Mouse (Mus musculus) common myeloid progenitor, adult 5-6 weeks (primary cell): ENCODE results near the gene Cyp21a1. TPM values are rescaled to one million over a fixed set of nuclear protein-coding genes. Genes with fewer than 3 reads are reported as not detected.
"Not testable (repeated sequence)": the region's sequence is repeated elsewhere in the genome, so short reads cannot be mapped to it uniquely, and the experiment has no call there.

ENCODE experiments used
- ATAC-seq: replicated peaks from 2 replicates; pipeline ENCODE4 v1.8.0; 2016; ENCODE audit warnings: low read depth, mild to moderate bottlenecking, moderate TSS enrichment, inconsistent platforms; ENCODE audit not compliant: poor library complexity, severe bottlenecking
- total RNA-seq: library from RNA; stranded (forward); fragments of 200-1000, 187-1606 nt; gene quantifications from 2 replicates; pipeline ENCODE4 v1.2.3, GENCODE M21; 2017

Gene Cyp21a1
- not detected in 2 replicates for total RNA-seq

DNA sequence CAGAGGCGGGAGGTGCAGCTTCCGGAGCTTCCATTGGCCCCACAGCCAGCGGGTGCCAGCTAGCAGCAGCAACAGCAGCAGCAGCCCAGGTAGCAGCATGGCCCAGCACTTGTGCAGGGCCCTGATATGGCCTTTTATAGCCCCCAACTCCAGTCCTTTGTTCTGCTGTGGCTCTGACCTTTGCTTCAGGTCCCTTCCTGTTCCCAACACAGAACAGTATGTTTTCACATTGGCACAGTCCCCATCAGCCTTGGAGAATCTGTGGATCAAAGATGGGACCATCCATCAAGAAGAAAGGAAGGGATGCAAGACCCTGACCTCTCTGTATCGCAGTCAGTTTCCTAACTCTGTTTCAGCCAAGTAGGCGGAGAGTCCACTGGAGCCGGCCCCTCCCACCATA, at the start of gene Cyp21a1:
TSS of gene Cyp21a1 (minus strand) at position 261 of the 400 bp plus-strand sequence.
- ATAC-seq = not testable (repeated sequence)

DNA sequence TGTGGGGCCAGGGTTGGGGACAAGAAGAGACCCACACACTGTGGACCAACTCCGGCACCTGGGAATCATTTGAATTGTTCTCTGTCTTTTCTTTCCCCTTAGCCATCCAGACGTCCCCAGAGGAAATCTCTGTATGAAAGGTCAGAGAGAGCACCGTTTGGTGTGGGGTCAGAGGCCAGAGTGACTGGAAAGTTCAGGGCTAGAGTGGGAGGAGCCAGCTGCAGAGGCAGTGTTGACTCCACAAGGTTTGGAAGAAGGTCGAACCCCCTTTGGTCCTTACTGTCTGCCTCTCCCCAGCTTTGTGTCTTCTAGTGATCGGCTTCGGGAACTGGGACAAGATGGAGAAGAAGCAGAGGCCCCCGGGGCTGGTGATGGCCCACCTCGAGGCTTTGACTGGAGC, 49.1 kb upstream of the Cyp21a1 start:
- ATAC-seq = no peak

DNA sequence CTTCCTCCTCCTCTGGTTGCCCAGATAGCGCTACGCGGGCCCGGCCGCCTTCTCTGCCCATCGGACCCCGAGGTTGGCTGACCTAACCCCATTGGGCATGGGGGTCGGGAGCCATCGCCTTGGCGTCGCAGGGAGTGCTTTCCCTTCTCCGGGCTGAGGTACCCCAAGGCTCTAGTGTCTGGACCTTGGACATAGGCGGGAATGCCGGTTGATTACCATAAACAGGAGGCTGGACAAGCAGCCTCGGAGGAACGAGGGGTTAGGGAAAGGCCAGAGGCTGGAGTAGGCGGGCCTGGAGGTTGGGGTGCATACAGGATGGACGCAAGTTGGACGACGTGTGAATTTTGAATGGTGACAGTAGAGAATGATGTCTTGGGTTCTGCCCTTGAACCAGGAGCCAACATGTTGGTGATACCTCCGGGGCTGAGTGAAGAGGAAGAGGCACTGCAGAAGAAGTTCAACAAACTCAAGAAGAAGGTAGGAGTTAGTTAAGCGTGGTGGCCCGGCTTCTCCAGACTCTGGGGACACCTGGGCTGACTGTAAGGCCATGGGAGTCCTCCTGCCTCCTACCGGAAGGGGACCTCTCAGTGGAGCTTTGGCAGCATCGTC, 46.3 kb upstream of the Cyp21a1 start:
- no peak for ATAC-seq

DNA sequence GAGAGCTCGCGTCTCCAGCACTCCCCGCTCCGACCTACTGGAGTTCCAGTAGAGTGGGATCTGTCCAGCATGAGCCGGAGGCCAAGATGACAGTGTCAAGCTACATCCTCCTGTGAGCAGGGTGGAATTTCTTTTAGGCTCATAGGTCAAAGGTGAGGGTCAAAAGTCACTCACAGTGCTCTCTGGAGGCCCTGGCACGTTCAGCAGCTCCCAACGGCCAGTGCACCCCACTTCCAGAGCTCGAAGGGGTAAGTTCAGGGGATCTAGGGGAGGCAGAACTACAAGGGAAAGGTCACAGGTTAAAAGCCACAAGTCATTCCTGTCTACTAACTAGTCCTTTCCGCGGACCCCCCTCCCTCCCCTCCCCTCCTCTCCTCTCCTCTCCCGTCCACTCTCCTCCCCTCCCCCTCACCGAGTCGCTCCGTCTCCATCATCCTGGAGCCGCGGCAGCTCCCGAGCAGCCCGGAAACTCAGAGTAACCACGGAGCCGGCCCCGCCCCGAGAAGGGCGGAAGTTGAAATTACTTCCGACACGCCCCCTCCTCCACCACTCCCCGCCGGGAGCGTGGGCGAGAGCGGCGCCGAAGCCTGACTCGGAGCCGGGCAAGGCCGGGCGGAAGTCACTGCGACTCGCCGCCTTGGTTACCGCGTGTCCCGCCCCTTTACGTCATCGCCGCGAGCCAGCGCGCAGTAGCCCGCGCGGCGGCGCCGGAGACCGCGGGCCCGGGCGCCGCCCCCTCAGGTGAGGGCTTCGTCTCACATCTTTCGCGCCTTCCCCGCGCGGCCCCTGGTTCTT, 45.6 kb upstream of the Cyp21a1 start, which contains the start of the genes Skiv2l and Nelfe:
TSS of gene Skiv2l (minus strand) at position 489 of the 795 bp plus-strand sequence.
TSS of gene Nelfe (plus strand) at position 670 of the 795 bp plus-strand sequence.
- peak; percentile 93 for ATAC-seq

DNA sequence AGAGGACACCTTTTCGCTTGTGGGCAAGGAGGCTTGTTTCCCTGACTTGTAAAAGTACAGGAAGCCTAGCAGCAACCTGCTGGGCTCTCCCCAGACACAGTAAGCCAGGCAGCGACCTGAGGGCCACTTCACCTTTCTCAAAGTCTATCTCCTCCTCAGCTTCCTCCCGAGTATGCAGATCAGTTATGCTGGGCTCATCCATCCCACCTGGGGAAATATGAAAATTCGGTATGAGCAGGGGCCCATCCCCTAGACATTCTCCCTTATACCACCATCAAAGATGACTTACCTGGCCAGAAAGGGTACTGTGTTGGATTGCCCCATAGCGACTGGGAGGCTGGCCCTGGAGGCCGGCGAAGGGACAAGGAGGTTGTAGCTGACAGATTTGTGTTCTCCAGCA, 43.3 kb upstream of the Cyp21a1 start:
- no peak for ATAC-seq

DNA sequence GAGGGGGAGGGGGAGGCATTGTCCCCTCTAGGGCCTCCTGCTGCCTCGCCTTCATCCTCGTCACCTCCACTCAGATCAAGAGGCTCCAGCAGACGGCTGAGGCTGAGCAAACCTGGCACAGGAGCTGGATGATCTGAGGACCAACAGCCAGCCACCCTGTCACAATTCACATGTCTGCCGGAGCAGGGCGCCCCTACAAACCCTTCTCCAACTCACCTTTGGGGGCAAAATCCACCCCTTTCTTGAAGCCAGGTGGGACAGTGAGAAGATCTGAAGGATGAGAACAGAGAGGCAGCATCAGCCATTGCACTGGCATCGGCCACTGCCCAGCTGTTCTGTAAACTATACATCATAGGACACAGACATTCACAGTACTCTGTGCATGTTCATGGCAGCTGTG, 42.8 kb upstream of the Cyp21a1 start:
- ATAC-seq = no peak

DNA sequence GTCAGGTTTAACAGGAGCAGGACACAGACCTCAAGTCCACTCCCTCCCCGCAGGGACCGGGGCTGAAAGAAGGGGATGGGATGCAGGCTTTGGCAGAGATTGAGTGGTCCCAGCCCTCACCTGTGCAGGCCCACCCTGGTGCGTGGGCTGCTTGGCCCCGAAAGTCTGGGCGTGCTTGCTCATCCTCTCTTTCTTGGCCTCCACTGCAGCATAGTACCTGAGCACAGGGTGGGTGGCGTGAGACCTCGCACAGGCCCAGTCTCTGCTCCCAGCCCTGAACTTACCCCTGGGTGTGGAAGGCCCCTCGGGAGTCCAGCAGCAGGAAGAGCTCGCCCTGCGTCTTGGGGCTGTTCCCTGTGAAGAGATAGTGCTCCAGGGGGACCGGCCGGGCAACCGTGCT, 40.5 kb upstream of the Cyp21a1 start:
- no peak for ATAC-seq

DNA sequence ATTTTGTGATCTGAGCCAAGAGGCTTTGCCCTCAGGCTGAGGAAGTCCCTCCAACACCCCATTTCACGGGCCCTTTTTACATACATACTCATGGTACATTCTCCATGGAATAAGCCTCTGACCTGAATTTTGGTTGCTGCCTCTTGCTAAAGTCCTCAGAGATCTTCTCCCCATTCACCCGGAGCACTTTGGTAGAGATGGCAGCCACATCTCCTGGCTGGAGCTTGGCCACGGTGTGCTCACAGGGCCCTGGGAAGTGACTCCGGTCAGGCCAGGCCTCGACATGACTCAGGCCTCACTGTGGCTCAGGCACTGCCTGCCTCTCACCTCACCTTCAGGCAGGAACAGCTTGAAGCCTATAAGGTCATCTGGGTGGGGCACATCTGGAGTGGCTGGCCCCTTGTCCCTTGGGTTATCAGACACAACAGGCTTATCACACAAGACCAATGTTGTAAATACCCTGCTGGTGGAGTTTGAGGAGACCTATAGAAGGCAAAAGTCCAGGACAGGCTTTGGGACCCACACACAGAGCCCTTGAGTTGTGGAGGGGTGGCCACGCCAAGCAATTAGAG, 36.5 kb upstream of the Cyp21a1 start:
- ATAC-seq = no peak

DNA sequence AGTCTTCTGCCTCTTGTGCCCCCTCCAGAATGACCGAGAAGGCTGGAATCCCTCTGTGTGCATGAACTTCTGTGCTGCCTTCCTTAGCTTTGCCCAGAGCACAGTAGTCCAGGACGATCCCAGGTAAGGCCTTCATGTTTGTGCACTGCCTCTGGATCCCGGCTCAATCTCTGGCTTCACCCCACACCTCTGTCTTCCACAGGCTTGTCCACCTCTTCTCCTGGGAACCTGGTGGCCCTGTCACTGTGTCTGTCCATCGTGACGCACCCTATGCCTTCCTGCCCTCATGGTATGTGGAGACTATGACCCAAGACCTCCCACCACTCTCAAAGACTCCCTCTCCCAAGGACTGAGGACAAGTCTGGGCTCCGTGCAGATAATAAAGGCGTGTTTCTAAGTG, 34.4 kb upstream of the Cyp21a1 start:
- ATAC-seq = no peak

DNA sequence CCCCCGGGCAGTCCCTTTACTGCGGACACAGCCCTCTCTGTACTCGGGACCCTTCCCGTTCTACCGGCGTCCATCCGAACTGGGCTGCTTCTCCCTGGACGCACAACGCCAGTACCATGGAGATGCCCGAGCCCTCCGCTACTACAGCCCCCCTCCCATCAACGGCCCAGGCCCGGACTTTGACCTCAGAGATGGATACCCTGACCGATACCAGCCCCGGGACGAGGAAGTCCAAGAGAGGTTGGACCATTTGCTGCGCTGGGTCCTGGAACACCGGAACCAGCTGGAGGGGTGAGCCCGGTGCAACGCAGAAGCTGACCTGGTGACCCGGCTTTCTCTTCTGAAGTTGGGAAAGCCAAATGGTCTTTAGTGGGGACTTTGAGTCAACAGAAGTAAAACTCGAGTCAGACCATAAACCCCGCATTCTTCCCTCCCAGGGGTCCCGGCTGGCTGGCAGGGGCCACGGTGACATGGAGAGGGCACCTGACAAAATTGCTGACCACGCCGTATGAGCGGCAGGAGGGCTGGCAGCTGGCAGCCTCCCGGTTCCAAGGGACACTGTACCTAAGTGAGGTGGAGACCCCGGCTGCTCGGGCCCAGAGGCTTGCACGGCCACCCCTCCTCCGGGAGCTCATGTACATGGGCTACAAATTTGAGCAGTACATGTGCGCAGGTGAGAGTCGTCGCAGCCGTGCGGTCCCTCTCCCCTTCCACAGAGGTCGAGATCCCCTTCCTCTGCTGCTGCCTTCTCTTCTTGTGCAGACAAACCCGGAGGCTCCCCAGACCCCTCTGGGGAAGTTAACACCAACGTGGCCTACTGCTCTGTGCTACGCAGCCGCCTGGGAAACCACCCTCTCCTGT, 33.3 kb upstream of the Cyp21a1 start:
- no peak for ATAC-seq

DNA sequence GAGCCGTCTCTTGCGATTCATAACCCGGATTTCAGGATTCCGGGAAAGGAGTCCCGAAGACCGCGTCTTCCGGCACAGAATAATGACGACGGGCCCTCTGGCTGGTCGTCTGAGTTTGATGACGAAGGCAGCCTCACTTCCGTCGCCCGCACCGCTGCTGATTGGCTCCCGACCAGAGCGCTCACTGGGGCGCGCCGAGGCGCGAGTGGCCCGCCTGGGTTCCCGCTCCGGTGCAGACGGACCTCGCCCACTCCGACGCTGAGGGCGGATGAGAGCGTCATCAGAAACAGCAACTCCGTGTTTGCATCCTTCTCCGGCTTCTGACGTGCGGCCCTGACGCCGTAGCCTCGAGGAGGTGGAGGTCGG, 32.5 kb upstream of the Cyp21a1 start, which contains the start of the genes Stk19 and Dxo:
TSS of gene Stk19 (minus strand) at position 90 of the 366 bp plus-strand sequence.
TSS of gene Dxo (plus strand) at position 164 of the 366 bp plus-strand sequence.
- ATAC-seq = peak; percentile 94

DNA sequence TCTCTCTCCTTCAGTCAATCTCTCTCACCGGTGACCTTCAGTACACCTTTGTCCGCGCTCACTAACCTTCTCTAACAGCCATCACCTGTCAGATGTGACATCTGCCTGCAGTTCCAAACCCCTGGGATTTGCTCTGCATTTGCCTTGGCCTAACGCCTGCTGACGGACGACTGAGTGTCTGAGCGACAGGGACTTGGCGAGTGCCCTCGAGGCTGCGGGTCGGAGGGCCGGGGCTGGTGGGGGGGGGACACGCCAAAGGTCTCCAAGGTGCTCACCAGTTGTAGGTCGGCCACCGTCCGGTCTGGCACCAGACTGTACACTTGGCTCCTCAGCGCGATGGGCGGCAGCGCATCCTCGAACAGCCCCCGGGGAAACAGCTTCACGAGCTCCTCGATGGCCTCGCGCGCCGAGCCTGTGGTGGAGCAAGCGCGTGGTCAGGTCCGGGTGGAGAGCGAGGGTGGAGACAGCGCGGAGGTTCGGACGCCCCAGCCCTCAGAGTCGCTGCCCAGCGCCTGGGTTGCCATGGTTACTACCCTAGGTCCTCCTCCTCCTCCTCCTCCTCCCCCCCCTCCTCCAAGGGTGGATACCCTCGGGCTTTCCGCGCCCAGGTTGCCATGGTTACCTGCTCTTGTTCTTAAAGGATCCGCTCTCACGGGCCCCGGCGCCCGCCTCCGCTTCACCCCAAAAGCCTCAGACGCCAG, 31.9 kb upstream of the Cyp21a1 start:
- ATAC-seq = peak; percentile 63

DNA sequence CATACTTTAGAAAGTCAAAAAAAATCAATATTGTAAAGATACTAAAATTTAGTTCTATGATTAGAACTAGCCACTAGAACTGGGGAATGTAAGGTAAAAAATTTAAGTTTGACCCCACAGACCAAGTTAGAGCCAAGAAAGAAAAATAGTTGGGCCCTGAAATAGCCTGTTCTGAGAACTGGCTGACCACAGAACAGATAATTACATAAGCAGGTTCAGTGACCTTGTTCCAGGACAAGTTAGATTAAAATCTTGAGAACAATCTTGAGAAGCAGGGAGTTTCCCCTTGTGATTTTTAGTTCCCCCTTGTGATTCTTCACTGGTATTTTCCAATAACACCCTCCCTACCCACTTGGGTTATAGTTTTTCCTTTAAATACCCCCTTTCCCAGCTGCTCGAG, 26.4 kb upstream of the Cyp21a1 start:
- not testable (repeated sequence) for ATAC-seq

DNA sequence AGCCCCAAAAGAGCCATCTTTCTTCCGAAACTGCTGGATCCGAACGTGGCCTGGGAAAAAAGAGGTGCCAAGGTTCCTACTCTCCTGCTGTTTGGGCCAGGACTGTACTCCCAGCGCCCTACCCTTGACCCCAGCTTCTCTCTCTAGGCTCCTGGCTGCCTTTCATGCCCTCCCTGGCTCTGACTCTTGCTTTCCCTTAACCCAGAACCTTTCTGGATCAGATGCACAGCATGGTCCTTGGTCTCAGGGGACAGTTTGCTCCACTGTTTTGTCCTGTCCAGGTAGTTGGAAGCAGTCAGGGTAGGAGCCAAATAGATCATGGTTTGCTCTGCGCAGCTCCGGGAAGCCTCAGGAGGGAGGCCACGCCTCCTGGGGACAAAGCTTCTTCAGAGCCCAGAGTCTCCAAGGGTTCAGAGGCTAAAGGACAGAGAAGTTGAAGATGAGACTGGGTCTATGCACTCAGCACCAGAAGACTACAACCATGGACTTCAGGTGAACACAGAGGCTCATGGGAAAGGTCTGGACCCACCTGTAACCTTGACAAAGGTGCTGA, 10.5 kb upstream of the Cyp21a1 start:
- ATAC-seq = no peak

DNA sequence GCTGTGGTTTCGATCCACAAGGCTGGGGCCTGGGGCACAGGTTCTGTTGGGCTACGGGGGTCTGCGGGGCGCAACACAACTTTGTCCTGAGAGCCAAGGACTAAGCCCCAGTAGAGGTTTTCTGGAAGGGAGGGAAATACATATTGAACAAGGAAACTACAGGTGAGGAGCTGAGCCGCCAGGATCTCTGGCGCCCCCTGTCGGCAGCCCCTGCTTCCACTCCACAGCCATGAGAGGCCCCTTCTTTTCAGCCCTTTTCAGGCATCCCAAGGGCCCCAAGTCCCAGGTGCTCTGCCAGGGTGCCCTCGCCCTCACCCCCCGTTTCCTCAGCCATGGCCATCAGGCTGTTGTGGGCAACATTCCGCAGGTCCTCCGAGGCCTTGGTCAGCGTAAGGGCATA, 9.4 kb upstream of the Cyp21a1 start:
- peak; percentile 35; the same call in 1 of the 2 replicates for ATAC-seq

DNA sequence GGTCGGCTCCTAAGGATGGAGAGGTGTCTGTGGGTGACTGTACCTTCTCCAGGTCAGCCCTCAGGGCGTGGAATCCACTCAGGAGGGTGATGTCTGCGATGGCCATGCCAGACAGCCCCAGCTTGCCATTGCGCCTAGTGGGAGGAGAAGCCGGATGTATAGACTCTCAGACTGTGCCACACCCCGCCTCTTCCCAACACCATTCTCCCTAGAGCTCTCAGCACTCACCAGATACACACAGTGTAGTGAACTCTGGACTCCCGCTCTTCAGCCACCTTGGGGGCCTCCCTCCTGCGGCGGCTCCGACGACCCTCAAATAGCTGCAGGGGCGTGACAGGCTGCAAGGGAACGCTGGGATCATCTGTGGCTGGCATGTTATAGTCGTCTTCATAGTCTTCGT, 6.9 kb upstream of the Cyp21a1 start:
- ATAC-seq = no peak

DNA sequence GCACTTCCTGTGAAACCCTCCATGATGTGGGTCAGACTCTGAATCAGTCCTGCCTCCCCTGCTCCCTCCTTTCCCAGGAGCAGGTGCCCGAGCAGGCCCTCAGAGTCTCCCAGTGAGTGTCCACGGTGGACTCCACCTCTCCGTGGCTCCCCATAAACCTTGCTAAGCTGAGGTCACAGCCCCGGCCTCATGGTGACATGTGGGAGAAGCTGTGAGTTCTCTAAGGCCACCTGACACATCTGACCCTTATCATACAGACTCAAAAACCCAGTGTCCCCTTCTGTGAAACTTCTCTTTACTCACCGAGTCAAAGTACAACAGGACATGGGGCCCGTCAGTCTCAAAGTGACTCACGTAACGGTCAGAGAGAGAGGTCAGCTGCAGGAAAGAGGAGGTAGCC, 6.5 kb upstream of the Cyp21a1 start:
- ATAC-seq = not testable (repeated sequence)

DNA sequence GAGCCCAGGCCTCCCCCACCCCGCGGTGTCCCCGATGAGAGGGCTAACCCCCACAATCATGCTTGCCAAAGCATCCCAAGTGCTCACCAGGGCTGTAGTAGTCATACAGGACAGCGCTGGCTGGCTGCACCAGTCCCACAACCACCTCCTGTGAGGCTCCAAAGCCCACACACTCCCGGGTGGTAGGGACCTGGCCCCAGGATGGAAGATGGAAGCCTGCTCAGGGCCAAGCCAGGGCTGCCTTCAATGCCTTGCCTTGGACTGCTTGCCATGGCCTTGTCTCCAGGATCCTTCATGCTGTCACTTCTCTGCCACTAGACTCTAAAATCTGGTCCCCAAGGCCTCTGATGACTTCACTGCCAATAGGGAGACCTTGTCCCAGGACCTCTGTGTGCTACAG, 6.0 kb upstream of the Cyp21a1 start:
- not testable (repeated sequence) for ATAC-seq

DNA sequence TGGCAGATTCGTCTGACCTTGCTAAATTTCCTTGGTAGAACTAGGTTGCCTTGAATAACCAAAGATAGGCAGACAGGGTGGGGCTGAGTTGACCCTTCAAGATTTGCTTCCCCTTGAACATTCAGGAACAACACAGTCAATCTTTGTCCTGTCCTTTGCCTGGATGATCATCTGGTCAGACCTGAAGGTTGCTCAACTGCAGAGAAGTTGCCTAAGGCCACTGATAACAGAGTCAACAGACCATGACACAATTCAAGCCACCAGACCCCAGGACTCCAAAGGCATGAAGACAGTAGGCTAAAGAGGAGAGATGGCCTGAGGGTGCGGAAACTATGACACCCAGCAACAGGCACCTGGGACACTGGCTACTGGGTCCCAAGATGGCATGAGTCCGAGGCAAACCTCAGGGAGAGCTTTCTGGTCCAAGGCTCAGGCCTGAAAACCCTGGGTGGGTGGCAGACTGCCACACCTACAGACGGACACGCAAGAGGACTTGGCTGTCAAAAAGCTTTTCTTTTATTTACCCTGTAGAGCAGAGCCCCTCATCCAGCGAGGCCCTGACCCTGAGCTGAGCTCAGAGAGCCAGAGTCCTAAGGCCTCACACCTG, 4.3 kb upstream of the Cyp21a1 start:
- ATAC-seq = no peak
